Mouse (Mus musculus) heart, embryonic 14.5 days (tissue): ENCODE measurements around the gene Gm43191. TPM values are rescaled to one million over a fixed set of nuclear protein-coding genes. Genes with fewer than 3 reads are reported as not detected.

Source experiments
- ATAC-seq: fragments of 200-750 bp; cut with Nextera tagmentation; 2 replicates; pipeline ENCODE4 v1.8.0; 2017; ENCODE audit warnings: low read depth, moderate TSS enrichment; ENCODE audit not compliant: insufficient number of reproducible peaks, insufficient read depth, low FRiP score
- H3K27ac ChIP-seq, 2 experiments: fragments of 200-500 bp in 1 of 2; fragments of 300-500 bp in 1 of 2; sonication (generic) in 1 of 2; replicated peaks in 1 of 2; 2 replicates each; pipeline ENCODE4 v1.5.1; 2012 to 2014; ENCODE audit warnings: low read depth in 2 of 2, low read length in 2 of 2, control low read depth in 1 of 2, mild to moderate bottlenecking in 1 of 2, mixed read lengths in 1 of 2; ENCODE audit not compliant: control insufficient read depth in 1 of 2, insufficient read depth in 1 of 2
- H3K27me3 ChIP-seq: fragments of 300-500 bp; sonication (generic); 2 replicates; pipeline ENCODE4 v1.6.1; 2014; ENCODE audit warnings: mild to moderate bottlenecking, low read length, control low read depth; ENCODE audit not compliant: control insufficient read depth, insufficient read depth
- H3K36me3 ChIP-seq: fragments of 300-500 bp; sonication (generic); 2 replicates; pipeline ENCODE4 v1.6.1; 2014; ENCODE audit warnings: mild to moderate bottlenecking, control low read depth, low read length, mixed read lengths; ENCODE audit not compliant: control insufficient read depth, insufficient read depth
- H3K4me1 ChIP-seq, 2 experiments: fragments of 200-500 bp in 1 of 2; fragments of 300-500 bp in 1 of 2; sonication (generic) in 1 of 2; 2 replicates each; pipeline ENCODE4 v1.6.1; 2012 to 2014; ENCODE audit warnings: low read length in 2 of 2, control low read depth in 1 of 2, mixed read lengths in 1 of 2; ENCODE audit not compliant: control insufficient read depth in 2 of 2, insufficient read depth in 2 of 2
- H3K4me2 ChIP-seq: fragments of 300-500 bp; sonication (generic); 2 replicates; pipeline ENCODE4 v1.6.1; 2014; ENCODE audit warnings: mild to moderate bottlenecking, low read length
- H3K4me3 ChIP-seq, 2 experiments: fragments of 200-500 bp in 1 of 2; fragments of 300-500 bp in 1 of 2; sonication (generic) in 1 of 2; 2 replicates each; pipeline ENCODE4 v1.5.1; 2012 to 2014; ENCODE audit warnings: low read length in 2 of 2, mild to moderate bottlenecking in 2 of 2, control low read depth in 1 of 2, low read depth in 1 of 2, moderate library complexity in 1 of 2; ENCODE audit not compliant: control insufficient read depth in 1 of 2, insufficient read depth in 1 of 2
- H3K9ac ChIP-seq: fragments of 300-500 bp; sonication (generic); 2 replicates; pipeline ENCODE4 v1.6.1; 2014; ENCODE audit warnings: mild to moderate bottlenecking, low read length
- H3K9me3 ChIP-seq: fragments of 300-500 bp; sonication (generic); 2 replicates; pipeline ENCODE4 v1.6.1; 2016; ENCODE audit warnings: low read length, control low read depth; ENCODE audit not compliant: control insufficient read depth
- WGBS: fragments of 180-500 bp; shearing (Covaris S2); extraction: QIAGEN DNeasy Blood & Tissue Kit; methylation state at CpG from one replicate; pipeline ENCODE4 v1.1.7; 2014; 5-methylcytosine and 5-hydroxymethylcytosine counted together
- polyA plus RNA-seq: library from polyadenylated mRNA; unstranded; fragments of >200 nt; fragmentation: Nextera tagmentation; extraction: Ambion mirVana; gene quantifications from 2 replicates; pipeline ENCODE4 v1.2.1, GENCODE M21; 2014

Gm43191 gene
- polyA plus RNA-seq, 1 experiment from 2014 or later = not detected

DNA sequence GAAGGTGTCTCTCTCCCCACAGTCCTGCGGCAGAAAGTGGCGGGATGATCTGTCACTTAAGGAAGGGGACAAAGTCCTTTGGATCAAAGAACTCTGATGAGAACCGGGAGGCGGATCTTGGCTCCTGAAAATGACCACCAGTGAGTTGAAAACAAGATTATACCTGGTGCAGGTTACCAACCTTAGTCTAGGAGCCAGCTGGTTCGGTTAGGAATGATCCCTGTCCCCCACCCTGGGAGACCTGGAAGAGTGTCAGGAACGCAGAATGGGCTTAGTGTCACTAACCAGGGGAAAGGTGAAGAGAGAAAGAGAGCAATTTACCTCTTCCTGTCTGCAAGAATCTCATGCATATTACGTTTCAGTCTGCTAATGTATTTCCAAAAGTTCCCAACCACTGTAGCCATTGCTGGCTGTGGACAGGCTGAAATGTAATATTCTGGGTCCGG, 31.4 kb upstream of the Gm43191 start, which contains the start of gene Slc35a3:
Gene Slc35a3 (minus strand): TSS at position 396 of the 446 bp plus-strand sequence.
- no peak for ATAC-seq
- Histone ChIP-seq H3K4me1 (peaks cover 6 to 14% of the 10 kb centered on the region in 2 experiments), H3K9ac (peak within 1 kb of the TSS; percentile 97), H3K27ac (peak within 1 kb of the TSS; percentile 19 to 77; a peak in 2 of 4 replicates), H3K27me3 (no peaks in the 10 kb centered on the region), H3K4me2 (peak within 1 kb of the TSS; percentile 86), H3K9me3 (no peaks in the 10 kb centered on the region), H3K4me3 (peak within 1 kb of the TSS; percentile 63 to 96), H3K36me3 (no peaks in the 10 kb centered on the region)
- 2% methylated on average over 8 of the region's 8 CpGs for WGBS

DNA sequence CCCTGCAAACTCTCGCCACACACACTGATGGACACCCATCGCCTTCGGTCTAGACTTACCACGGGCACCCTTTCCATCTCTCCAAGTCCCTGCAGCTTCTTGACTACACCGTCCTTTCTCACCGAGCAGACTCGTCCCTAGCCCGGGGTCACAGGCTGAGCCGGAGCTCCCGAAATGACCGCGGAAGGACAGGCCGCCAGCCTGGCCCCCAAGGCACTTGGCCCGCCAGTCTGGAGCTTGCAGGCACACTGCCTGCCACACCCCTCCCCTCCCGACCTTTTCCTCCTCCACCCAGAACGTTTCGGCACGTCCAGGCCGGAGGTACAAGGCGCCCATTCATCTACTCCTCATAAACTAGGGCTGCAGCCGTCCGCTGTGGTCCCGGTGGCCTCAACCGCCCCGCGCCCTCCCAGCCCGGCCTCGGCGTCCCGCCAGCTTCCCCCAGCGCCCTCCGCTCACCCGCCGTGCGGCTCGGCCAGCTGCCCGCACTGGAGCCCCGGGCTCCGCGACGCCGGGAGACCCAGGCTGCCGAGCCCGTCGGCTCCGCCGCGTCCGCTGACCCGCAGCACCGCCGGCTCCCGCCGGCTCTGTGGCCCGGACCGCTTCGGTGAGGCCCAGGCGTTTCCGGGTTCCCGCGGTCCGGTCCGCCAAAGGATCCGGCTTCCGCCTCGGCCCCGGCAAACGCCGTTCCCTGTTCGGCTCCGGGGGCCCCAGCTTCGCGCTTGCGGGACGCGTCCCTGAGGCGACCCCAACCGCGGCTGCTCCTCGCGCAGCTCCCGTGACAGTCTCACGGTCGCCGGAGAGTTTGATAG, 30.8 kb upstream of the Gm43191 start:
- H3K27me3 ChIP-seq = no peaks in the 10 kb centered on the region
- WGBS = under 1% methylated on average over 85 of the region's 85 CpGs
- H3K9ac ChIP-seq = peak overlapping the region; percentile 97
- ATAC-seq = peak; percentile 86
- peak overlapping the region; percentile 86 for H3K4me2 ChIP-seq
- H3K4me1 ChIP-seq = peaks cover 6 to 14% of the 10 kb centered on the region in 2 experiments
- H3K9me3 ChIP-seq = no peaks in the 10 kb centered on the region
- H3K4me3 ChIP-seq = peak overlapping the region; percentile 63 to 96
- peak overlapping the region; percentile 19 to 77; a peak in 2 of 4 replicates for H3K27ac ChIP-seq
- H3K36me3 ChIP-seq = peaks cover 2% of the 10 kb centered on the region; the same call in 1 of the 2 replicates

DNA sequence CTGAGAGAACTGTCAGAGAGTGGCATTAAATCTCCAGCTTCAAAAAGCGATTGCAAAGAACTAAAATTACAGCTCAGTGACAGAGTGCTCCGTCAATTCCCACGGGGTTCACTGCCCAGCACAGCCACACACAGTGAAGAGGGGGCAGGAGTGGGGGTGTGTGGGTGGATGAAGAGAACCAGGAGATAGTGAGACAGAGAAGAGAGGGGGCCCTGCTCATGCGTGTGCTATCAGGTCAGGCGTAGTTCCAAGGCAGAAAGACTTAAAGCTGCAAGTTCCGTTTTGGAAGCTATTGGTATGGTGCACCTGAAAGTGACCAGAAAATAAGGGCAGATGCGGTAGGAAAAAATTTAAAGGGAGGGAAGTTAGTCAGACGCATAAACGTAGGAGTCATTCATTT, 29.9 kb upstream of the Gm43191 start:
- Histone ChIP-seq H3K36me3 (peaks cover 10% of the 10 kb centered on the region), H3K4me3 (peak overlapping the region; percentile 21 to 96; a peak in 3 of 4 replicates), H3K27ac (no peak overlapping the region), H3K27me3 (no peaks in the 10 kb centered on the region), H3K9me3 (no peaks in the 10 kb centered on the region), H3K4me2 (peak overlapping the region; percentile 86), H3K9ac (peak overlapping the region; percentile 97), H3K4me1 (peaks cover 6 to 14% of the 10 kb centered on the region in 2 experiments)
- ATAC-seq = no peak
- 21% methylated on average over 9 of the region's 9 CpGs for WGBS

DNA sequence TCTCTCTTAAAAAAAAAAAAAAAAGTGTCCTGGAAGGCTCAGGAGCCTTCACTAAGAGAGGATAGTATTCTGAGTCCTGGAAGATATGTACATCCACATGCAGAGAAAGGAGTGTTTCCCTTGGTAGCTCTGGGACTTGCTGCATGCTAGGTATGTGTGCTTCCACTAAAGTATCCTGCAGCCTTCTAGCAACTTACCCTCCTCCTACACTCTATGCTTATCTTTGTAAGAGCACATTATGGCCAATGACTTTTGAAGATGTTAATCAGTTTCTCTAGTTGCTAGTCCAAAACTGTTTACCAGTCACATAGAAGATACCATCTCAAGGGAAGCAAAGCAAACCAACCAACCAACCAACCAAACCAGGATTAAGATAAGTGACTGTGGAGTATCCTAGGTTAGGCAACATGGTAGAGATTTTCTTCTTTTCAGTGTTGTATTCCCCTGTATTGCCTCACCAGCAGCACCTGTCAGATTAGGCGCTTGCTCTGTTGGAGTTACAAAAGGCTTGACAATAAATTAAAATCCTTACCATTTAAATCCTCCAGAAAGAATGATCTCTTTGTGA, 24.7 kb upstream of the Gm43191 start:
- H3K27ac ChIP-seq = no peak overlapping the region
- H3K27me3 ChIP-seq = no peaks in the 10 kb centered on the region
- no peak overlapping the region for H3K4me3 ChIP-seq
- no peak overlapping the region for H3K9ac ChIP-seq
- WGBS = 100% methylated on average over 1 of the region's 1 CpGs
- no peaks in the 10 kb centered on the region for H3K9me3 ChIP-seq
- peaks cover 11% of the 10 kb centered on the region for H3K36me3 ChIP-seq
- no peak for ATAC-seq
- peaks cover 2 to 7% of the 10 kb centered on the region in 2 experiments; a peak in 3 of 4 replicates for H3K4me1 ChIP-seq
- no peak overlapping the region for H3K4me2 ChIP-seq

DNA sequence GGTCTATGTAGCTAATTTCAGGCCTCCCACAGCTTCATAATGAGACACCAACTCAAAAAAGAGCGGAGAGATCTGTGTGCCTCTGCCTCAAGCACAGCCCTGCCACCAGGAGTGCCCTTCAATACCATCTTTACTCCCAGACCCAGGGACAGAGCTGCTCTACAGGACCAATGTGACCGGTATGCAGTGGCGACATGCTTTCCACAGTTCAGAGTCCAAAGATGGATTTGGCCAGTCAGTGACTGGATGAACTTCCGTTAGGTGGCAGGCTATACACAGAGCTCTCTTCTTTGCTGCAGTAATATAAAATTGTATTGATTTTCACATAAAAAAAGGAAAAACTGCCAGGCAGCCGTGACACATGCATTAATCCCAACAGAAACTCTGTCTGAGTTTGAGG, 22.8 kb upstream of the Gm43191 start:
- H3K4me2 ChIP-seq = no peak overlapping the region
- no peak for ATAC-seq
- H3K9ac ChIP-seq = no peak overlapping the region
- peaks cover 0 to 3% of the 10 kb centered on the region in 2 experiments; a peak in 1 of 4 replicates for H3K4me1 ChIP-seq
- H3K27ac ChIP-seq = no peak overlapping the region
- no peaks in the 10 kb centered on the region for H3K27me3 ChIP-seq
- no peak overlapping the region for H3K4me3 ChIP-seq
- 83% methylated on average over 5 of the region's 5 CpGs for WGBS
- no peaks in the 10 kb centered on the region for H3K9me3 ChIP-seq
- peaks cover 11% of the 10 kb centered on the region for H3K36me3 ChIP-seq

DNA sequence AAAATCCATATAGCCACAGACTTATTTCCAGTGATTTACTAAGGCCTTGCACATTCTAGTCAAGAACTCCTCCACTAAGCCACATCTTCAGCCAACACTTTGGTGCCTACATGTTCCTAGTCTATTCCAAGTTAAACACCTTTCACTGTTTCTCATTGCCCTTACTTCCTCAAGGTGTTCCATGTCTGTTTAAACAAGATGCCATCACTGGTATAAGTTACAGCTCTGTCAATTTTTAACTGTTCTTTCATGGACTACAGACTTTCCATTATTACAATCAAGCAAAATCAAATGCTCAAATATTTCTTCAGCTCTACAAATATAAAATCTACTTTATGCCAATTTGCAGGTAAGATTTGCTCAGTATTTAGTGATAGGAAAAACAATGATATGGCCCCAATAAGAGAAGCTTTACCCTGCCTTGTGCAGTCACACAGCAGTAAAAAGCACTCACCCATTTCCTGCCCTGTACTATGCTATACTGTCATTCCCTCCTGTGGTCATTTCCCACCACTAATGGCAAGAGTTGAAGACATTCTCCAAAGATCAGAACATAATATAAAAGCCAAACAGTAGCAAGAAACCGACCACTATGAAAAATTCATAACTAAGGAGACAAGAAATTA, 21.7 kb upstream of the Gm43191 start:
- H3K4me2 ChIP-seq = no peak overlapping the region
- peaks cover 11% of the 10 kb centered on the region for H3K36me3 ChIP-seq
- H3K9me3 ChIP-seq = no peaks in the 10 kb centered on the region
- WGBS = 78% methylated on average over 1 of the region's 1 CpGs
- H3K9ac ChIP-seq = no peak overlapping the region
- no peak overlapping the region for H3K4me3 ChIP-seq
- peaks cover 0 to 3% of the 10 kb centered on the region in 2 experiments; a peak in 1 of 4 replicates for H3K4me1 ChIP-seq
- H3K27ac ChIP-seq = no peak overlapping the region
- H3K27me3 ChIP-seq = no peaks in the 10 kb centered on the region
- ATAC-seq = no peak

DNA sequence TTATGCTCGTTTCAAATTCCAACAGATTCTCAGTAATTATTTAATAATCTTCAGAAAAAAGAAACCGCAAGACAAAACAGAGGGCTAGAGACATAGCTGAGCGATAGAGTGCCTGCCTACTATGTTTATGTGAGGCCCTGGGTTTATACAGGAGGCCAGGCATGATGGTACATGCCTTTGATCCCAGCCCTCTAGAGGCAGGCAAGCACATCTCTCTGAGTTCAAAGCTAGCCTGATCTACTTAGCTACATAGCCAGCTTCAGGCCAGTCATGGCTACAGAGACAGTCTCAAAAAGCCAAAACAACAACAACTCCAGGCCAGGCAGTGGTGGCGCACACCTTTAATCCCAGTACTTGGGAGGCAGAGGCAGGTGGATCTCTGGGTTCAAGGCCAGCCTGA, 20.5 kb upstream of the Gm43191 start:
- Histone ChIP-seq H3K9ac (no peak overlapping the region), H3K4me1 (peaks cover 0 to 3% of the 10 kb centered on the region in 2 experiments; a peak in 1 of 4 replicates), H3K36me3 (peaks cover 7% of the 10 kb centered on the region), H3K9me3 (no peaks in the 10 kb centered on the region), H3K27ac (no peak overlapping the region), H3K27me3 (no peaks in the 10 kb centered on the region), H3K4me3 (no peak overlapping the region), H3K4me2 (no peak overlapping the region)
- 93% methylated on average over 4 of the region's 4 CpGs for WGBS
- ATAC-seq = no peak
